Mouse (Mus musculus) gonadal fat pad, adult 2 months (tissue): Measurements from ENCODE around the gene Pdxk. TPM values are rescaled to one million over a fixed set of nuclear protein-coding genes. Genes with fewer than 3 reads are reported as not detected.

Experiments
- polyA plus RNA-seq: library from polyadenylated mRNA; depleted of rRNA; stranded (reverse); fragments of >200 nt; gene quantifications from 2 replicates; pipeline ENCODE4 v1.2.3, GENCODE M21; 2012; rRNA removed

Gene Pdxk
- polyA plus RNA-seq, 1 experiment: 55.9 TPM

Other genes with a start within 250 kb of the Pdxk start
- gene Trappc10, start 220.3 kb downstream of the Pdxk start, polyA plus RNA-seq: 62.3 and 76.1 TPM in 2 replicates
- gene Agpat3, start 112.5 kb downstream of the Pdxk start, polyA plus RNA-seq: 625 and 807 TPM in 2 replicates
- 94.1 and 150 TPM in 2 replicates for gene Rrp1, start 51.9 kb downstream of the Pdxk start, polyA plus RNA-seq
- gene Cstb, start 39.3 kb downstream of the Pdxk start, polyA plus RNA-seq: 127 and 151 TPM in 2 replicates
- gene Olfr1358, start 52.5 kb upstream of the Pdxk start, polyA plus RNA-seq: 0.11 TPM in 1 of 2 replicates, not detected in the other
- gene Ilvbl, start 109.4 kb upstream of the Pdxk start, polyA plus RNA-seq: 57.2 and 63.0 TPM in 2 replicates
- 22.7 and 30.0 TPM in 2 replicates for gene Syde1, start 127.0 kb upstream of the Pdxk start, polyA plus RNA-seq
- gene Olfr1357, start 153.1 kb upstream of the Pdxk start, polyA plus RNA-seq: not detected in 2 replicates